Mouse (Mus musculus): ENCODE data around the gene Krtap16-1.

- TF ChIP-seq TAL1 (IDR thresholded peaks at IDR 0.05; ENCODE audit: low read length) = no peak
- no peak for TF ChIP-seq GATA1 (IDR thresholded peaks at IDR 0.05; ENCODE audit: low read length)
Observed at GRCm38 (mm10) chr11:99965961-99966360, 20.4 kb downstream of the Krtap16-1 start.
